In the genomic region with DNA sequence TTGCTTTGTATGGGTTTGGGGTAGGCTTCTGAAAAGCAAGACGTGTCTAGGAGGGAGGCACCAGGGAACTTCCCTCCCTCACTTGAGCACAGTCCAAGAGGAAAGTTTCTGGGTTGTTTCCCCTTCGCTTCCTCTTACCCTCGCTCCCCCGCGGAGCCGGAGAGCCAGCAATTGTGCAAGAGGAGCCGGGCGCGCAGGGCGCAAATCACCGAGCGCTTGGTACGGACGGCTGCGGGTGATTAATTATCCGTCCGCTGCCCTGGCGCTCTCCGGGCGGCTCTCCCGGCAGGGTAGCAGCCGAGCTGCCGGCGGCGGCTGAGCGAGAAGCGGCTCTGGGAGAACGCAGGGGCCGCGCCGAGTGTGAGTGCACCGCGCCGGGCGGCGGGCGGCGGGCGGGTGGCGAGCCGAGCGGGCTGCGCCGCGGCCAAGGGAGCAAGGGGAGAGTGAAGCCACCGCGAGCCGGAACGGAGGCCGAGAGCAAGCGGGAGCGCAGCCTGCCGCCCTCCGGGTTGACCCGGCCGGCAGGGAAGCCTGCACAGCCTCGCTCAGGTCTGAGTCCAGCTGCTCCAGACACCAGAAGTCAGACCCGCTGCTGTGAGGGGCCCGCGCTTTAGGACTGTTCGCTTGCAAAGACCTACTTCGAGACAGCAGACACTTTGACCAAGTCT, we compare ENCODE assay signal across 8 mouse cellular contexts.
DNase-seq lines count a peak whose midpoint lies in the region; ATAC-seq and TF ChIP-seq lines count a peak whose summit lies in the region.

No protein-coding gene starts in this region.

- under 1% methylated on average over 62 of the region's 62 CpGs for WGBS in embryonic facial prominence, embryonic 13.5 days
- WGBS in heart, embryonic 10.5 days, result under 1% methylated on average over 62 of the region's 62 CpGs
- under 1% methylated on average over 52 of the region's 62 CpGs for WGBS in liver, embryonic 11.5 days
- under 1% methylated on average over 61 of the region's 62 CpGs for WGBS in midbrain, postnatal 0 days

- ATAC-seq in embryonic facial prominence, embryonic 13.5 days (ENCODE audit: insufficient number of reproducible peaks, insufficient read depth, low FRiP score, low TSS enrichment, low read depth), result peak; percentile 37; the same call in 1 of the 2 replicates
- ATAC-seq in liver, embryonic 11.5 days (replicated peaks; ENCODE audit: low FRiP score), result peak; percentile 70
- peak; percentile 78 for ATAC-seq in midbrain, postnatal 0 days (ENCODE audit: low FRiP score)

- H3K4me1 ChIP-seq in embryonic facial prominence, embryonic 13.5 days, result peaks cover 27% of the 10 kb centered on the region
- H3K4me1 ChIP-seq in heart, embryonic 10.5 days, result peaks cover 12% of the 10 kb centered on the region; the same call in 1 of the 2 replicates
- H3K4me1 ChIP-seq in liver, embryonic 11.5 days (replicated peaks; ENCODE audit: control insufficient read depth, insufficient read depth, low read length), result 0 out of 2 replicates have a peak, but pooled peaks cover 3% of the 10 kb centered on the region
- no peaks in the 10 kb centered on the region for H3K4me1 ChIP-seq in midbrain, postnatal 0 days (ENCODE audit: insufficient read depth, low read length)

- H3K27ac ChIP-seq in embryonic facial prominence, embryonic 13.5 days, result peak overlapping the region; percentile 88
- H3K27ac ChIP-seq in heart, embryonic 10.5 days, result peak overlapping the region; percentile 92
- H3K27ac ChIP-seq in liver, embryonic 11.5 days (ENCODE audit: low read depth, low read length), result peak overlapping the region; percentile 78
- H3K27ac ChIP-seq in midbrain, postnatal 0 days (ENCODE audit: low read depth, low read length), result peak overlapping the region; percentile 49; the same call in 1 of the 2 replicates

- H3K9me3 ChIP-seq in embryonic facial prominence, embryonic 13.5 days, result no peaks in the 10 kb centered on the region
- no peaks in the 10 kb centered on the region for H3K9me3 ChIP-seq in heart, embryonic 10.5 days
- H3K9me3 ChIP-seq in liver, embryonic 11.5 days (ENCODE audit: control insufficient read depth, low read length), result no peaks in the 10 kb centered on the region
- no peaks in the 10 kb centered on the region for H3K9me3 ChIP-seq in midbrain, postnatal 0 days (ENCODE audit: low read length)

- peak; percentile 1 for DNase-seq in thymus, postnatal 25 days
- DNase-seq in thymus, postnatal 36 days, result no peak
- peak; percentile 85 for DNase-seq in heart, embryonic 10.5 days (ENCODE audit: low spot score)
- peak; percentile 85 for DNase-seq in kidney, adult 9 months
- peak; percentile 74 for DNase-seq in liver, embryonic 11.5 days (ENCODE audit: low spot score)
- DNase-seq in midbrain, postnatal 0 days (ENCODE audit: low spot score), result peak; percentile 52
- peak; percentile 65 for DNase-seq in testis, postnatal 14 days (ENCODE audit: low spot score)

- H3K36me3 ChIP-seq in embryonic facial prominence, embryonic 13.5 days, result no peaks in the 10 kb centered on the region
- no peaks in the 10 kb centered on the region for H3K36me3 ChIP-seq in heart, embryonic 10.5 days
- no peaks in the 10 kb centered on the region for H3K36me3 ChIP-seq in liver, embryonic 11.5 days (ENCODE audit: control insufficient read depth, insufficient read depth, low read length)
- no peaks in the 10 kb centered on the region for H3K36me3 ChIP-seq in midbrain, postnatal 0 days (ENCODE audit: insufficient read depth, low read length)

- H3K4me3 ChIP-seq in embryonic facial prominence, embryonic 13.5 days, result peak overlapping the region; percentile 72
- H3K4me3 ChIP-seq in heart, embryonic 10.5 days, result peak overlapping the region; percentile 75
- peak overlapping the region; percentile 58 for H3K4me3 ChIP-seq in liver, embryonic 11.5 days (ENCODE audit: low read depth, low read length)
- H3K4me3 ChIP-seq in midbrain, postnatal 0 days (ENCODE audit: low read depth, low read length), result peak overlapping the region; percentile 61

- peaks cover 4% of the 10 kb centered on the region for H3K27me3 ChIP-seq in embryonic facial prominence, embryonic 13.5 days
- H3K27me3 ChIP-seq in heart, embryonic 10.5 days (ENCODE audit: insufficient read depth, poor library complexity, severe bottlenecking), result peaks cover 6% of the 10 kb centered on the region
- H3K27me3 ChIP-seq in liver, embryonic 11.5 days (replicated peaks; ENCODE audit: control insufficient read depth, insufficient read depth, low read length), result peaks cover 22% of the 10 kb centered on the region
- H3K27me3 ChIP-seq in midbrain, postnatal 0 days (ENCODE audit: insufficient read depth, low read length), result peaks cover 9% of the 10 kb centered on the region; the same call in 1 of the 2 replicates

- no peak for TF ChIP-seq CTCF in midbrain, postnatal 0 days (IDR thresholded peaks at IDR 0.05)

- H3K4me2 ChIP-seq in embryonic facial prominence, embryonic 13.5 days, result peak overlapping the region; percentile 88
- H3K4me2 ChIP-seq in liver, embryonic 11.5 days, result peak overlapping the region; percentile 72
- peak overlapping the region; percentile 98 for H3K4me2 ChIP-seq in midbrain, postnatal 0 days (ENCODE audit: low read depth, low read length, poor library complexity, severe bottlenecking)

- peak overlapping the region; percentile 95 for H3K9ac ChIP-seq in embryonic facial prominence, embryonic 13.5 days
- peak overlapping the region; percentile 66 for H3K9ac ChIP-seq in liver, embryonic 11.5 days (ENCODE audit: low read depth, low read length)
- peak overlapping the region; percentile 54 for H3K9ac ChIP-seq in midbrain, postnatal 0 days (replicated peaks; ENCODE audit: low read length, poor library complexity, severe bottlenecking)

Comparison
In these comparisons a context has a peak if more than half of its experiments do, and no peak if none do; other contexts are left out.
1. DNase-seq: peak in thymus, postnatal 25 days (single experiment), heart, embryonic 10.5 days (single experiment), kidney, adult 9 months (single experiment), liver, embryonic 11.5 days (single experiment), midbrain, postnatal 0 days (single experiment) and testis, postnatal 14 days (single experiment); none in thymus, postnatal 36 days (0 of 2).
2. Peak in every context shown above with its lines, with median percentiles within 50 percentile points of each other: ATAC-seq, H3K27ac ChIP-seq, H3K4me2 ChIP-seq, H3K4me3 ChIP-seq and H3K9ac ChIP-seq.